Mouse (Mus musculus) lung, embryonic 14.5 days (tissue): ENCODE measurements around the gene Dse. TPM values are rescaled to one million over a fixed set of nuclear protein-coding genes. Genes with fewer than 3 reads are reported as not detected.

ENCODE experiments used
- ATAC-seq: fragments of 200-750 bp; cut with Nextera tagmentation; 2 replicates; pipeline ENCODE4 v1.8.0; 2017; ENCODE audit warnings: mild to moderate bottlenecking, moderate TSS enrichment, moderate library complexity; ENCODE audit not compliant: insufficient read depth
- DNase-seq: peaks from one replicate; pipeline ENCODE4 v3.0.0-alpha.2; 2015
- H3K27ac ChIP-seq: fragments of 300-500 bp; sonication (generic); 2 replicates; pipeline ENCODE4 v1.5.1; 2014; ENCODE audit warnings: low read depth, mild to moderate bottlenecking, moderate library complexity
- H3K27me3 ChIP-seq: fragments of 300-500 bp; sonication (generic); 2 replicates; pipeline ENCODE4 v1.6.1; 2014; ENCODE audit warnings: low read length, control low read depth; ENCODE audit not compliant: insufficient read depth
- H3K36me3 ChIP-seq: fragments of 300-500 bp; sonication (generic); 2 replicates; pipeline ENCODE4 v1.6.1; 2014; ENCODE audit warnings: control low read depth; ENCODE audit not compliant: insufficient read depth
- H3K4me1 ChIP-seq: fragments of 300-500 bp; sonication (generic); 2 replicates; pipeline ENCODE4 v1.6.1; 2014; ENCODE audit warnings: antibody characterized with exemption, control low read depth; ENCODE audit not compliant: insufficient read depth
- H3K4me2 ChIP-seq: fragments of 300-500 bp; sonication (generic); 2 replicates; pipeline ENCODE4 v1.6.1; 2014; ENCODE audit warnings: mild to moderate bottlenecking
- H3K4me3 ChIP-seq: fragments of 300-500 bp; sonication (generic); 2 replicates; pipeline ENCODE4 v1.5.1; 2014; ENCODE audit warnings: low read depth, low read length
- H3K9ac ChIP-seq: fragments of 300-500 bp; sonication (generic); 2 replicates; pipeline ENCODE4 v1.6.1; 2014
- H3K9me3 ChIP-seq: fragments of 300-500 bp; sonication (generic); 2 replicates; pipeline ENCODE4 v1.6.1; 2016; ENCODE audit warnings: low read depth, low read length, control low read depth
- CTCF ChIP-seq: IDR thresholded peaks from 2 replicates; pipeline ENCODE4 v1.5.1; 2016; ENCODE audit warnings: antibody characterized with exemption, low read depth
- WGBS: fragments of 180-500 bp; shearing (Covaris S2); extraction: QIAGEN DNeasy Blood & Tissue Kit; methylation state at CpG from one replicate; pipeline ENCODE4 v1.1.7; 2014; 5-methylcytosine and 5-hydroxymethylcytosine counted together
- polyA plus RNA-seq: library from polyadenylated mRNA; unstranded; fragments of >200 nt; fragmentation: Nextera tagmentation; extraction: Ambion mirVana; gene quantifications from 2 replicates; pipeline ENCODE4 v1.2.1, GENCODE M21; 2014

Dse gene
- polyA plus RNA-seq, 1 experiment from 2014 or later, result 41.4 TPM

DNA sequence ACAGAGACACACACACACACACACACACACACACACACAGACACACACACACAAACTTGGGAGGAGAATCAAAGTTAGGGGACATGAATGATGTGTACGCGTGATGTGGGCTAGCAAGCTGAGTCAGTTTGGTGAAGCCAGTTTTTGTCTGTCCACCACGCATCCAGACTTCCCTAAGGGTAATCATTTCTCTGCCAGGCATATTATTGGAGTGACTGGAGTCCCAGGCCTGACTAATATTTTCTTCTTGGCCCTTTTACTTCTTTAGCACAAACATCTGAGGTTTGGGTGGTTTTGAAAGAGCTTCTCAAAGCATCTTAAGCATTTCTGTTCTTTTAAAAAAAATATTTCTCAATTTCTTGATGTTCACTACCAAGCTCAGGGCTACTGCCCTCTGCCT is 10.7 kb upstream of the Dse start:
- no peaks in the 10 kb centered on the region for H3K27me3 ChIP-seq
- no peak overlapping the region for H3K4me2 ChIP-seq
- H3K27ac ChIP-seq, result no peak overlapping the region
- no peak for TF ChIP-seq CTCF
- DNase-seq, result no peak
- H3K4me3 ChIP-seq, result no peak overlapping the region
- H3K4me1 ChIP-seq, result peaks cover 4% of the 10 kb centered on the region; the same call in 1 of the 2 replicates
- no peak for ATAC-seq
- no peaks in the 10 kb centered on the region for H3K9me3 ChIP-seq
- H3K36me3 ChIP-seq, result no peaks in the 10 kb centered on the region
- 84% methylated on average over 3 of the region's 3 CpGs for WGBS
- H3K9ac ChIP-seq, result no peak overlapping the region

DNA sequence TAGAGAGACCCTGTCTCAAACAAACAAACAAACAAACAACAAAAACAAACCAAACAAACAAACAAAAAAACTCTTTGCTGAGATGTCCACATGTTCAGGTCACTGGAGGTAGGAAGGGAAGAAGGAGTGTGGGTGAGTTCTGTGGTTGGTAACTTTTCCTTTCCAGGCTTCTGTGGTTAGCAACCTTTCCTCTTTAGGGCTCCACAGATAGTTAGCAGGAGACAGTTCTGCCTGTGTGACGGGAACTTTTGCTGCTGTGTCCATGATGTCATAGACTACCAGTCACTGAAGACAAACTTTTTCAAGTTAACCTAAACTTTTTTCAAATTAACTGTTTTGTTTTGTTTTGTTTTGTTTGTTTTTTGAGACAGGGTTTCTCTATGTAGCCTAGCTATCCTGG is 8.2 kb upstream of the Dse start:
- no peaks in the 10 kb centered on the region for H3K9me3 ChIP-seq
- DNase-seq (no peak), ATAC-seq (no peak)
- WGBS, result 83% methylated on average over 1 of the region's 1 CpGs
- TF ChIP-seq CTCF, result no peak
- no peaks in the 10 kb centered on the region for H3K27me3 ChIP-seq
- no peak overlapping the region for H3K4me3 ChIP-seq
- H3K36me3 ChIP-seq, result no peaks in the 10 kb centered on the region
- no peak overlapping the region for H3K4me2 ChIP-seq
- no peak overlapping the region for H3K27ac ChIP-seq
- no peak overlapping the region for H3K9ac ChIP-seq
- no peaks in the 10 kb centered on the region for H3K4me1 ChIP-seq

DNA sequence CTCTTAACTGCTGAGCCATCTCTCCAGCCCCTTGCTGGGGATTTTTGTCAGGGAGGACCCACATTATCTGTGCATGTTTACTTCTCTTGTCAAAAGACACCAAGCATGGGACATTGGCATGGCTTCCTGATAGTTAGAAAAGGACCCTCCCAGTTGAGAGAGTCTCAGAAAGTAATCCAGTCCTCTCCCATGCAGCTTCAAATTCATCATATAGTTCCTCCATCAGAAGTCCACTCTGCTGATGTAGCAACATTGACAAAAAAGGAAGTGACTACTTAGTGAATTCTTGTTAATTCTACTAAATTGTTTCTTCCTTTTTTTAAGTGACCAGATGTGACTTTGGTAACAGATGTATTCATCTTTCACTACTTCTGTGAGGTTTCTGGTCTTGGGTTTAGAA is 2.4 kb upstream of the Dse start:
- no peaks in the 10 kb centered on the region for H3K36me3 ChIP-seq
- no peaks in the 10 kb centered on the region for H3K27me3 ChIP-seq
- DNase-seq, result no peak
- H3K4me2 ChIP-seq, result no peak overlapping the region
- H3K9ac ChIP-seq, result no peak overlapping the region
- no peak for TF ChIP-seq CTCF
- H3K4me3 ChIP-seq, result no peak overlapping the region
- no peaks in the 10 kb centered on the region for H3K4me1 ChIP-seq
- no peak for ATAC-seq
- H3K9me3 ChIP-seq, result no peaks in the 10 kb centered on the region
- no peak overlapping the region for H3K27ac ChIP-seq

DNA sequence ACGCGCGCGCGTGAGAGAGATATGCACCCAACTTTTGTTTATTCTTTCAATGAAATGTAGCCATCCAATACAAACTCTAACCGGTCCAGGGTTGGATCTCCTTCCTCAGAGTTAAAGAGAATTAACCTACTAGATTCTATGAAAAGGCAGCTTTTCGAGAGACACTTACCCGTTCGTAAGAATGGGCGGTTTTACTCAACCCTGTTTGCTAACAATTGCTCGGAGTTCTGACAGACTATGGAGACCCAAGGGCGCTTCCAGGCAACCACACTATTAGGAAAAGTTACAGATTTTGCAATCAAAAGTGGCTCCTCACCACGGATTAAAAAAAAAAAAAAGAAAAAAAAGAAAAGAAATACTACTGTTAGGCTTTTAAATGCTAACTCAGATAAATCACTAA is 516 bp upstream of the Dse start:
- peak; percentile 48 for DNase-seq

DNA sequence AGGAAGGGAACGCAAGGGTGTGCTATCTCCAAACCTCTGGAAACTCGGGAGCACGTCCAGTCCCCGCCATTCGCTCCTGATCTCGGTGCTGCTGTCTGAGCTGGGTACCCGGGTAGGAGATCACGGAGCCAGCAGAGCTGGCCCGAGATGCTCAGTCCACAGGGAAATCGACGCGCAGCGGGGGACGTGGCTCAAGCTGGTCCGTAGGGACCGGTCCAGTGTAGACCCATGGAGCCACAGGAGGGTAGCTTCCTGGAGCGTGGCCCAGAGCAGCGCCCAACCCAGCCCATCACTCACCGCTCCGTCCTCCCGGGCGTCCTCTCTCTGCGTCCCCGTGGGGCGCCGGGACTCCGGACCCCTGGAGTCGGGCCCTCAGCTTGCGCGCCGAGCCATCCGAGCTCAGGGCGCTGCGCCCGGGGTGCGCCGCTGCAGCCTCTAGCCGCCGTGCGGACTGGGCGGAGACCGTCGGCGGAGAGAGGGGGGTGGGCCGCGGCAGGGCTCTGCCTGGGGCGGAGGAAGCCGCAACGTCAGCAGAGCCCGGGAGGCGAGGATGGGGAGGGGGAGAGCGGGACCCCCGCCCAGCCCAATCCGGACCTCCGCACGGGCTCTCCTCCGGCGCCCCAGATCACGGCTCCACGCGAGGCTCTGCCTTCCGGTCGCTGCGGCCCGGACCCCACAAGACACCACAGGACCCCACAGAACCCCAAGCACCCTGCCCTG is 572 bp downstream of the Dse start:
- H3K4me3 ChIP-seq, result peak overlapping the region; percentile 84
- DNase-seq, result peak; percentile 87
- H3K4me1 ChIP-seq, result no peaks in the 10 kb centered on the region
- peak; percentile 96 for ATAC-seq
- TF ChIP-seq CTCF, result peak; percentile 63
- H3K36me3 ChIP-seq, result no peaks in the 10 kb centered on the region
- peak overlapping the region; percentile 86 for H3K9ac ChIP-seq
- no peaks in the 10 kb centered on the region for H3K9me3 ChIP-seq
- WGBS, result under 1% methylated on average over 51 of the region's 65 CpGs
- H3K27me3 ChIP-seq, result no peaks in the 10 kb centered on the region
- H3K4me2 ChIP-seq, result peak overlapping the region; percentile 75
- H3K27ac ChIP-seq, result peak overlapping the region; percentile 97

More for the DNA sequence above, 516 bp upstream of the Dse start:
- H3K4me2 ChIP-seq, result peak overlapping the region; percentile 75
- H3K4me3 ChIP-seq, result peak overlapping the region; percentile 84
- no peak for ATAC-seq
- TF ChIP-seq CTCF, result no peak
- H3K9ac ChIP-seq, result peak overlapping the region; percentile 86
- WGBS, result 5% methylated on average over 13 of the region's 13 CpGs
- no peaks in the 10 kb centered on the region for H3K27me3 ChIP-seq
- peak overlapping the region; percentile 97 for H3K27ac ChIP-seq
- H3K4me1 ChIP-seq, result no peaks in the 10 kb centered on the region
- no peaks in the 10 kb centered on the region for H3K9me3 ChIP-seq
- H3K36me3 ChIP-seq, result no peaks in the 10 kb centered on the region

DNA sequence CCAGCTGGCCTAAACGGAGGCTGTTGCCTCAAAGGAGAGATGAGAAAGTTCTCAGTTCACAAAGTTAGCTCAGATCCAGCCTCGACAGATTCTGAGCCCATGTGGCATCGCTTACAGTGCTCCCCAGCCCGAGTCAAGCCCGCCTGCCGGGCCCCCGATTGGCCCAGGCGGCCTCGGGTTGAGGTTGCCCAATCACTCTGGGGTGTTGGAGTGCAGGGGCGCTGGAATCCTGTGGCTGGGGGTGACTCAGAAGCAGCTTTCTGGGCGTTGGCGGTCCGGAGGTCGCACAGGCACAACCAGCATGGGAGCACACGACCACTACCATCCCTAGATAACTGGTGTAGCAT is 1.1 kb downstream of the Dse start:
- H3K9me3 ChIP-seq, result no peaks in the 10 kb centered on the region
- 1% methylated on average over 15 of the region's 15 CpGs for WGBS
- H3K27me3 ChIP-seq, result no peaks in the 10 kb centered on the region
- peak overlapping the region; percentile 97 for H3K27ac ChIP-seq
- H3K36me3 ChIP-seq, result no peaks in the 10 kb centered on the region
- no peak for TF ChIP-seq CTCF
- peak overlapping the region; percentile 86 for H3K9ac ChIP-seq
- DNase-seq, result no peak
- peak; percentile 61 for ATAC-seq
- H3K4me1 ChIP-seq, result no peaks in the 10 kb centered on the region
- peak overlapping the region; percentile 84 for H3K4me3 ChIP-seq
- H3K4me2 ChIP-seq, result peak overlapping the region; percentile 75

DNA sequence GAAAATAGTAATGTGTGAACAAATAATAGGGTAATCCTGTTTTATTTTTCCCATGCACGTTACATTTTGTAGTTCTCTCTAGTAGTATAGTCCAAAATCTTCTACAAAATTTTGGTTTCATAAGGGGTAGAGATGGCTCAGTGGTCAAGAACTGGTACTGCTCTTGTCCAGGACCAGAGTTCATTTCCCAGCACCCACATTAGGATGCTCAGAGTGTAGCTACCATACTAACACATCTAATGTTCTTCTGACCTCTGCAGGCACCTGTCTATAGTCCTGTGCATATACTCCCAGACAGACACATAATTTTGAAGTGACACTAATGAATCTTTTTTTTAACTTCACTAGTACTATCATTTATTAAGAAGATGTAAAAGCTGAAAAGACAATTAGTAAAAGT is 1.7 kb downstream of the Dse start:
- Histone ChIP-seq H3K4me3 (peak overlapping the region; percentile 84), H3K36me3 (no peaks in the 10 kb centered on the region), H3K9ac (no peak overlapping the region), H3K4me1 (no peaks in the 10 kb centered on the region), H3K27ac (no peak overlapping the region), H3K9me3 (no peaks in the 10 kb centered on the region), H3K27me3 (no peaks in the 10 kb centered on the region), H3K4me2 (peak overlapping the region; percentile 75)
- ATAC-seq, result no peak
- no peak for DNase-seq
- TF ChIP-seq CTCF, result no peak
- WGBS, result 79% methylated on average over 1 of the region's 1 CpGs
